Mouse (Mus musculus): Measurements from ENCODE around the gene Gm20896.
"Not testable (repeated sequence)": the region's sequence is repeated elsewhere in the genome, so short reads cannot be mapped to it uniquely, and the experiment has no call there.

The Gm20896 gene

GRCm38 (mm10) chrY:35921426-35921825 is at the start of gene Gm20896:
Gene Gm20896 (minus strand): TSS chrY:35921526.
- not testable (repeated sequence) for DNase-seq (ENCODE audit: low spot score in 2 of 2)
